Mouse (Mus musculus): ENCODE measurements around the gene Spata31d1b. TPM values are rescaled to one million over a fixed set of nuclear protein-coding genes. Genes with fewer than 3 reads are reported as not detected.

Spata31d1b gene
- polyA plus RNA-seq, 1 experiment from 2014 or later = 0.04 TPM

GRCm38 (mm10) chr13:59735190-59735589 lies 23.1 kb downstream of the Spata31d1b start:
- peak; percentile 73 for ATAC-seq
- H3K27ac ChIP-seq (ENCODE audit: low read depth, low read length) = no peak overlapping the region

GRCm38 (mm10) chr13:59738455-59738854 lies 26.4 kb downstream of the Spata31d1b start:
- no peaks in the 10 kb centered on the region for H3K27me3 ChIP-seq (replicated peaks; ENCODE audit: control insufficient read depth, insufficient read depth, low read length)
- H3K4me1 ChIP-seq (ENCODE audit: control insufficient read depth, insufficient read depth, low read depth, low read length) = no peaks in the 10 kb centered on the region
- no peaks in the 10 kb centered on the region for H3K36me3 ChIP-seq (ENCODE audit: control insufficient read depth, insufficient read depth, low read length)
- H3K9ac ChIP-seq (ENCODE audit: low read depth, low read length) = no peak overlapping the region
- H3K27ac ChIP-seq (ENCODE audit: low read depth, low read length) = no peak overlapping the region
- H3K9me3 ChIP-seq (ENCODE audit: control insufficient read depth, low read length) = no peaks in the 10 kb centered on the region
- ATAC-seq = no peak
- no peak overlapping the region for H3K4me2 ChIP-seq (ENCODE audit: low read length)
- no peak overlapping the region for H3K4me3 ChIP-seq (ENCODE audit: low read length)
- 83% methylated on average over 2 of the region's 2 CpGs for WGBS

More at GRCm38 (mm10) chr13:59735190-59735589, 23.1 kb downstream of the Spata31d1b start:
- Histone ChIP-seq H3K9ac (ENCODE audit: low read depth, low read length) (no peak overlapping the region), H3K4me1 (ENCODE audit: control insufficient read depth, insufficient read depth, low read depth, low read length) (no peaks in the 10 kb centered on the region), H3K4me3 (ENCODE audit: low read length) (no peak overlapping the region), H3K9me3 (ENCODE audit: control insufficient read depth, low read length) (no peaks in the 10 kb centered on the region), H3K27me3 (replicated peaks; ENCODE audit: control insufficient read depth, insufficient read depth, low read length) (no peaks in the 10 kb centered on the region; the same call in 1 of the 2 replicates), H3K4me2 (ENCODE audit: low read length) (no peak overlapping the region), H3K36me3 (ENCODE audit: control insufficient read depth, insufficient read depth, low read length) (no peaks in the 10 kb centered on the region)
- WGBS = 27% methylated on average over 3 of the region's 3 CpGs

- no peak overlapping the region for H3K4me3 ChIP-seq (ENCODE audit: low read length)
- H3K9me3 ChIP-seq (ENCODE audit: control insufficient read depth, low read length) = no peaks in the 10 kb centered on the region
- H3K36me3 ChIP-seq (ENCODE audit: control insufficient read depth, insufficient read depth, low read length) = no peaks in the 10 kb centered on the region
- ATAC-seq = no peak
- no peaks in the 10 kb centered on the region for H3K4me1 ChIP-seq (ENCODE audit: control insufficient read depth, insufficient read depth, low read depth, low read length)
- H3K4me2 ChIP-seq (ENCODE audit: low read length) = no peak overlapping the region
- no peak overlapping the region for H3K9ac ChIP-seq (ENCODE audit: low read depth, low read length)
- H3K27me3 ChIP-seq (replicated peaks; ENCODE audit: control insufficient read depth, insufficient read depth, low read length) = no peaks in the 10 kb centered on the region
- no peak overlapping the region for H3K27ac ChIP-seq (ENCODE audit: low read depth, low read length)
- 90% methylated on average over 4 of the region's 4 CpGs for WGBS
Measured at GRCm38 (mm10) chr13:59739397-59739796, 27.3 kb downstream of the Spata31d1b start.

GRCm38 (mm10) chr13:59741096-59741495 lies 29.0 kb downstream of the Spata31d1b start:
- no peak overlapping the region for H3K9ac ChIP-seq (ENCODE audit: low read depth, low read length)
- H3K9me3 ChIP-seq (ENCODE audit: control insufficient read depth, low read length) = no peaks in the 10 kb centered on the region
- H3K36me3 ChIP-seq (ENCODE audit: control insufficient read depth, insufficient read depth, low read length) = no peaks in the 10 kb centered on the region
- H3K4me2 ChIP-seq (ENCODE audit: low read length) = no peak overlapping the region
- H3K4me1 ChIP-seq (ENCODE audit: control insufficient read depth, insufficient read depth, low read depth, low read length) = no peaks in the 10 kb centered on the region
- ATAC-seq = no peak
- WGBS = 80% methylated on average over 11 of the region's 11 CpGs
- H3K4me3 ChIP-seq (ENCODE audit: low read length) = no peak overlapping the region
- H3K27ac ChIP-seq (ENCODE audit: low read depth, low read length) = no peak overlapping the region
- H3K27me3 ChIP-seq (replicated peaks; ENCODE audit: control insufficient read depth, insufficient read depth, low read length) = no peaks in the 10 kb centered on the region

- H3K9me3 ChIP-seq (ENCODE audit: control insufficient read depth, low read length) = no peaks in the 10 kb centered on the region
- ATAC-seq = no peak
- H3K36me3 ChIP-seq (ENCODE audit: control insufficient read depth, insufficient read depth, low read length) = no peaks in the 10 kb centered on the region
- WGBS = 78% methylated on average over 10 of the region's 10 CpGs
- no peak overlapping the region for H3K4me3 ChIP-seq (ENCODE audit: low read length)
- no peaks in the 10 kb centered on the region for H3K4me1 ChIP-seq (ENCODE audit: control insufficient read depth, insufficient read depth, low read depth, low read length)
- H3K27me3 ChIP-seq (replicated peaks; ENCODE audit: control insufficient read depth, insufficient read depth, low read length) = no peaks in the 10 kb centered on the region
- H3K27ac ChIP-seq (ENCODE audit: low read depth, low read length) = no peak overlapping the region
- no peak overlapping the region for H3K9ac ChIP-seq (ENCODE audit: low read depth, low read length)
- no peak overlapping the region for H3K4me2 ChIP-seq (ENCODE audit: low read length)
Measured at GRCm38 (mm10) chr13:59741697-59742096, 29.6 kb downstream of the Spata31d1b start.

- no peak for ATAC-seq
- Histone ChIP-seq H3K4me2 (ENCODE audit: low read length) (no peak overlapping the region), H3K9ac (ENCODE audit: low read depth, low read length) (no peak overlapping the region), H3K9me3 (ENCODE audit: control insufficient read depth, low read length) (no peaks in the 10 kb centered on the region), H3K4me3 (ENCODE audit: low read length) (no peak overlapping the region), H3K36me3 (ENCODE audit: control insufficient read depth, insufficient read depth, low read length) (no peaks in the 10 kb centered on the region), H3K4me1 (ENCODE audit: control insufficient read depth, insufficient read depth, low read depth, low read length) (no peaks in the 10 kb centered on the region), H3K27ac (ENCODE audit: low read depth, low read length) (no peak overlapping the region), H3K27me3 (replicated peaks; ENCODE audit: control insufficient read depth, insufficient read depth, low read length) (no peaks in the 10 kb centered on the region)
- 89% methylated on average over 6 of the region's 6 CpGs for WGBS
Measured at GRCm38 (mm10) chr13:59745462-59745861, 33.4 kb downstream of the Spata31d1b start.

- ATAC-seq = no peak
- H3K36me3 ChIP-seq (ENCODE audit: control insufficient read depth, insufficient read depth, low read length) = no peaks in the 10 kb centered on the region
- no peak overlapping the region for H3K27ac ChIP-seq (ENCODE audit: low read depth, low read length)
- H3K9me3 ChIP-seq (ENCODE audit: control insufficient read depth, low read length) = no peaks in the 10 kb centered on the region
- H3K4me3 ChIP-seq (ENCODE audit: low read length) = no peak overlapping the region
- no peak overlapping the region for H3K4me2 ChIP-seq (ENCODE audit: low read length)
- WGBS = 79% methylated on average over 6 of the region's 6 CpGs
- no peaks in the 10 kb centered on the region for H3K27me3 ChIP-seq (replicated peaks; ENCODE audit: control insufficient read depth, insufficient read depth, low read length)
- H3K4me1 ChIP-seq (ENCODE audit: control insufficient read depth, insufficient read depth, low read depth, low read length) = no peaks in the 10 kb centered on the region
- no peak overlapping the region for H3K9ac ChIP-seq (ENCODE audit: low read depth, low read length)
Measured at GRCm38 (mm10) chr13:59746164-59746563, 34.1 kb downstream of the Spata31d1b start.

GRCm38 (mm10) chr13:59746711-59747110 lies 34.6 kb downstream of the Spata31d1b start, which contains the start of gene 1700014D04Rik:
Gene 1700014D04Rik (minus strand): TSS chr13:59746752.
- no peak for ATAC-seq
- WGBS = 74% methylated on average over 9 of the region's 9 CpGs
- H3K4me3 ChIP-seq (ENCODE audit: low read length) = no peak within 1 kb of the TSS

GRCm38 (mm10) chr13:59750310-59750709 lies 38.2 kb downstream of the Spata31d1b start:
- ATAC-seq = no peak

More at GRCm38 (mm10) chr13:59746711-59747110, 34.6 kb downstream of the Spata31d1b start, which contains the start of gene 1700014D04Rik:
- H3K4me1 ChIP-seq (ENCODE audit: control insufficient read depth, insufficient read depth, low read depth, low read length) = no peaks in the 10 kb centered on the region
- H3K36me3 ChIP-seq (ENCODE audit: control insufficient read depth, insufficient read depth, low read length) = no peaks in the 10 kb centered on the region
- H3K9ac ChIP-seq (ENCODE audit: low read depth, low read length) = no peak within 1 kb of the TSS
- H3K9me3 ChIP-seq (ENCODE audit: control insufficient read depth, low read length) = no peaks in the 10 kb centered on the region
- no peak within 1 kb of the TSS for H3K27ac ChIP-seq (ENCODE audit: low read depth, low read length)
- H3K27me3 ChIP-seq (replicated peaks; ENCODE audit: control insufficient read depth, insufficient read depth, low read length) = no peaks in the 10 kb centered on the region
- H3K4me2 ChIP-seq (ENCODE audit: low read length) = no peak within 1 kb of the TSS

GRCm38 (mm10) chr13:59756906-59757305 lies 44.8 kb downstream of the Spata31d1b start:
- Histone ChIP-seq H3K9ac (ENCODE audit: low read depth, low read length) (no peak overlapping the region), H3K4me2 (ENCODE audit: low read length) (no peak overlapping the region), H3K27ac (ENCODE audit: low read depth, low read length) (no peak overlapping the region), H3K4me1 (ENCODE audit: control insufficient read depth, insufficient read depth, low read depth, low read length) (no peaks in the 10 kb centered on the region), H3K9me3 (ENCODE audit: control insufficient read depth, low read length) (no peaks in the 10 kb centered on the region), H3K36me3 (ENCODE audit: control insufficient read depth, insufficient read depth, low read length) (peaks cover 15% of the 10 kb centered on the region), H3K27me3 (replicated peaks; ENCODE audit: control insufficient read depth, insufficient read depth, low read length) (no peaks in the 10 kb centered on the region), H3K4me3 (ENCODE audit: low read length) (no peak overlapping the region)
- no peak for ATAC-seq
- 92% methylated on average over 7 of the region's 7 CpGs for WGBS

More at GRCm38 (mm10) chr13:59750310-59750709, 38.2 kb downstream of the Spata31d1b start:
- WGBS = 91% methylated on average over 12 of the region's 12 CpGs
- H3K9me3 ChIP-seq (ENCODE audit: control insufficient read depth, low read length) = no peaks in the 10 kb centered on the region
- H3K4me2 ChIP-seq (ENCODE audit: low read length) = no peak overlapping the region
- no peaks in the 10 kb centered on the region for H3K4me1 ChIP-seq (ENCODE audit: control insufficient read depth, insufficient read depth, low read depth, low read length)
- H3K4me3 ChIP-seq (ENCODE audit: low read length) = no peak overlapping the region
- H3K9ac ChIP-seq (ENCODE audit: low read depth, low read length) = no peak overlapping the region
- H3K27me3 ChIP-seq (replicated peaks; ENCODE audit: control insufficient read depth, insufficient read depth, low read length) = no peaks in the 10 kb centered on the region
- H3K27ac ChIP-seq (ENCODE audit: low read depth, low read length) = no peak overlapping the region
- H3K36me3 ChIP-seq (ENCODE audit: control insufficient read depth, insufficient read depth, low read length) = peaks cover 6% of the 10 kb centered on the region

All from hindbrain, embryonic 16.5 days (tissue).